Mouse (Mus musculus) stomach, embryonic 16.5 days (tissue): ENCODE results near the gene Ppp1r18. TPM values are rescaled to one million over a fixed set of nuclear protein-coding genes. Genes with fewer than 3 reads are reported as not detected.
A peak's percentile ranks its signal among the peaks of the same experiment; 100 is the strongest.

Experiments
- ATAC-seq: fragments of 200-750 bp; cut with Nextera tagmentation; 2 replicates; pipeline ENCODE4 v1.8.0; 2017; ENCODE audit warnings: moderate number of reproducible peaks, moderate TSS enrichment; ENCODE audit not compliant: insufficient read depth, low FRiP score
- H3K27ac ChIP-seq: fragments of 300-500 bp; sonication (generic); 2 replicates; pipeline ENCODE4 v1.5.1; 2014; ENCODE audit warnings: low read length
- H3K27me3 ChIP-seq: fragments of 300-500 bp; sonication (generic); 2 replicates; pipeline ENCODE4 v1.6.1; 2014; ENCODE audit warnings: low read length, control low read depth, mixed read lengths; ENCODE audit not compliant: control insufficient read depth, insufficient read depth
- H3K36me3 ChIP-seq: fragments of 300-500 bp; sonication (generic); 2 replicates; pipeline ENCODE4 v1.6.1; 2014; ENCODE audit warnings: low read length; ENCODE audit not compliant: control insufficient read depth, insufficient read depth
- H3K4me1 ChIP-seq: fragments of 300-500 bp; sonication (generic); 2 replicates; pipeline ENCODE4 v1.6.1; 2014; ENCODE audit warnings: low read length, control low read depth, mixed read lengths; ENCODE audit not compliant: control insufficient read depth, insufficient read depth
- H3K4me2 ChIP-seq: fragments of 300-500 bp; sonication (generic); 2 replicates; pipeline ENCODE4 v1.6.1; 2014; ENCODE audit warnings: low read depth, low read length, mixed read lengths
- H3K4me3 ChIP-seq: fragments of 300-500 bp; sonication (generic); replicated peaks from 2 replicates; pipeline ENCODE4 v1.5.1; 2014; ENCODE audit warnings: mild to moderate bottlenecking, low read length
- H3K9ac ChIP-seq: fragments of 300-500 bp; sonication (generic); 2 replicates; pipeline ENCODE4 v1.6.1; 2014; ENCODE audit warnings: low read length
- H3K9me3 ChIP-seq: fragments of 300-500 bp; sonication (generic); replicated peaks from 2 replicates; pipeline ENCODE4 v1.6.1; 2016; ENCODE audit warnings: low read length, control low read depth; ENCODE audit not compliant: control insufficient read depth
- WGBS: fragments of 180-500 bp; shearing (Covaris S2); extraction: QIAGEN DNeasy Blood & Tissue Kit; methylation state at CpG from one replicate; pipeline ENCODE4 v1.1.7; 2014; 5-methylcytosine and 5-hydroxymethylcytosine counted together
- polyA plus RNA-seq: library from polyadenylated mRNA; unstranded; fragments of >200 nt; fragmentation: Nextera tagmentation; extraction: Ambion mirVana; gene quantifications from 2 replicates; pipeline ENCODE4 v1.2.1, GENCODE M21; 2015

The Ppp1r18 gene
- polyA plus RNA-seq, 1 experiment from 2014 or later: 20.1 TPM

GRCm38 (mm10) chr17:35842006-35842405, 23.4 kb upstream of the Ppp1r18 start:
- H3K27me3 ChIP-seq: no peaks in the 10 kb centered on the region
- peaks cover 1% of the 10 kb centered on the region; the same call in 1 of the 2 replicates for H3K36me3 ChIP-seq
- peaks cover 9% of the 10 kb centered on the region for H3K4me1 ChIP-seq
- H3K4me2 ChIP-seq: peak overlapping the region; percentile 71
- H3K9me3 ChIP-seq: no peaks in the 10 kb centered on the region
- 15% methylated on average over 11 of the region's 11 CpGs for WGBS
- H3K9ac ChIP-seq: peak overlapping the region; percentile 80
- peak overlapping the region; percentile 65 for H3K4me3 ChIP-seq
- no peak for ATAC-seq
- peak overlapping the region; percentile 87 for H3K27ac ChIP-seq

GRCm38 (mm10) chr17:35843514-35843913, 21.9 kb upstream of the Ppp1r18 start:
- Histone ChIP-seq H3K4me1 (peaks cover 9% of the 10 kb centered on the region), H3K36me3 (peaks cover 11% of the 10 kb centered on the region; the same call in 1 of the 2 replicates), H3K9me3 (no peaks in the 10 kb centered on the region), H3K9ac (no peak overlapping the region), H3K4me2 (no peak overlapping the region), H3K27ac (no peak overlapping the region), H3K4me3 (no peak overlapping the region), H3K27me3 (no peaks in the 10 kb centered on the region)
- ATAC-seq: no peak
- WGBS: 93% methylated on average over 3 of the region's 3 CpGs

- no peak overlapping the region for H3K9ac ChIP-seq
- H3K4me2 ChIP-seq: no peak overlapping the region
- H3K27ac ChIP-seq: no peak overlapping the region
- no peaks in the 10 kb centered on the region for H3K4me1 ChIP-seq
- ATAC-seq: no peak
- H3K36me3 ChIP-seq: peaks cover 11% of the 10 kb centered on the region; the same call in 1 of the 2 replicates
- no peaks in the 10 kb centered on the region for H3K27me3 ChIP-seq
- H3K4me3 ChIP-seq: no peak overlapping the region
- 57% methylated on average over 1 of the region's 1 CpGs for WGBS
- H3K9me3 ChIP-seq: no peaks in the 10 kb centered on the region
Measured at GRCm38 (mm10) chr17:35848112-35848511, 17.3 kb upstream of the Ppp1r18 start.

- Histone ChIP-seq H3K4me2 (no peak overlapping the region), H3K27me3 (no peaks in the 10 kb centered on the region), H3K9me3 (no peaks in the 10 kb centered on the region), H3K4me3 (no peak overlapping the region), H3K4me1 (no peaks in the 10 kb centered on the region), H3K9ac (no peak overlapping the region), H3K27ac (no peak overlapping the region), H3K36me3 (peaks cover 11% of the 10 kb centered on the region; the same call in 1 of the 2 replicates)
- no peak for ATAC-seq
- WGBS: 83% methylated on average over 3 of the region's 3 CpGs
Measured at GRCm38 (mm10) chr17:35850974-35851373, 14.4 kb upstream of the Ppp1r18 start.

- no peak overlapping the region for H3K4me3 ChIP-seq
- ATAC-seq: no peak
- H3K36me3 ChIP-seq: peaks cover 13% of the 10 kb centered on the region; the same call in 1 of the 2 replicates
- H3K27ac ChIP-seq: no peak overlapping the region
- 83% methylated on average over 1 of the region's 1 CpGs for WGBS
- H3K4me2 ChIP-seq: no peak overlapping the region
- no peaks in the 10 kb centered on the region for H3K9me3 ChIP-seq
- peaks cover 9% of the 10 kb centered on the region for H3K4me1 ChIP-seq
- H3K9ac ChIP-seq: no peak overlapping the region
- no peaks in the 10 kb centered on the region for H3K27me3 ChIP-seq
Measured at GRCm38 (mm10) chr17:35859371-35859770, 6.0 kb upstream of the Ppp1r18 start.

- H3K27ac ChIP-seq: no peak overlapping the region
- no peak overlapping the region for H3K4me3 ChIP-seq
- no peaks in the 10 kb centered on the region for H3K27me3 ChIP-seq
- H3K4me1 ChIP-seq: peaks cover 10% of the 10 kb centered on the region
- peaks cover 13% of the 10 kb centered on the region; the same call in 1 of the 2 replicates for H3K36me3 ChIP-seq
- H3K9ac ChIP-seq: no peak overlapping the region
- H3K4me2 ChIP-seq: no peak overlapping the region
- no peak for ATAC-seq
- 63% methylated on average over 2 of the region's 2 CpGs for WGBS
- H3K9me3 ChIP-seq: no peaks in the 10 kb centered on the region
Measured at GRCm38 (mm10) chr17:35859835-35860234, 5.6 kb upstream of the Ppp1r18 start.

- Histone ChIP-seq H3K27me3 (no peaks in the 10 kb centered on the region), H3K36me3 (peaks cover 13% of the 10 kb centered on the region; the same call in 1 of the 2 replicates), H3K9ac (peak overlapping the region; percentile 86), H3K9me3 (no peaks in the 10 kb centered on the region), H3K4me3 (peak overlapping the region; percentile 88), H3K27ac (peak overlapping the region; percentile 93), H3K4me1 (peaks cover 15% of the 10 kb centered on the region), H3K4me2 (peak overlapping the region; percentile 70)
- 3% methylated on average over 12 of the region's 12 CpGs for WGBS
- ATAC-seq: no peak
Measured at GRCm38 (mm10) chr17:35860831-35861197, 4.6 kb upstream of the Ppp1r18 start.

- Histone ChIP-seq H3K9ac (peak within 1 kb of the TSS; percentile 86), H3K4me1 (peaks cover 15% of the 10 kb centered on the region), H3K4me2 (peak within 1 kb of the TSS; percentile 70), H3K36me3 (peaks cover 13% of the 10 kb centered on the region; the same call in 1 of the 2 replicates), H3K27ac (peak within 1 kb of the TSS; percentile 93), H3K9me3 (no peaks in the 10 kb centered on the region), H3K4me3 (peak within 1 kb of the TSS; percentile 88), H3K27me3 (no peaks in the 10 kb centered on the region)
- ATAC-seq: peak; percentile 92
- WGBS: under 1% methylated on average over 47 of the region's 47 CpGs
Measured at GRCm38 (mm10) chr17:35861198-35861857, 4.1 kb upstream of the Ppp1r18 start, which contains the start of gene Nrm. TSS of gene Nrm (plus strand) at chr17:35861318.

GRCm38 (mm10) chr17:35864832-35865353, 500 bp upstream of the Ppp1r18 start:
- Histone ChIP-seq H3K9ac (peak overlapping the region; percentile 85), H3K27ac (peak overlapping the region; percentile 99), H3K4me2 (peak overlapping the region; percentile 90), H3K9me3 (no peaks in the 10 kb centered on the region), H3K27me3 (no peaks in the 10 kb centered on the region), H3K4me3 (peak overlapping the region; percentile 74), H3K4me1 (peaks cover 42% of the 10 kb centered on the region), H3K36me3 (no peaks in the 10 kb centered on the region)
- 34% methylated on average over 10 of the region's 10 CpGs for WGBS
- no peak for ATAC-seq
